Mouse (Mus musculus) midbrain, embryonic 16.5 days (tissue): ENCODE measurements around the gene Tmem14c. TPM values are rescaled to one million over a fixed set of nuclear protein-coding genes. Genes with fewer than 3 reads are reported as not detected.

Source experiments
- ATAC-seq: fragments of 200-750 bp; cut with Nextera tagmentation; 2 replicates; pipeline ENCODE4 v1.8.0; 2017; ENCODE audit warnings: moderate TSS enrichment
- H3K27ac ChIP-seq: fragments of 300-500 bp; sonication (generic); 2 replicates; pipeline ENCODE4 v1.5.1; 2014; ENCODE audit warnings: mild to moderate bottlenecking, low read length, mixed read lengths
- H3K27me3 ChIP-seq: fragments of 300-500 bp; sonication (generic); 2 replicates; pipeline ENCODE4 v1.6.1; 2014; ENCODE audit warnings: low read depth, low read length, mixed read lengths; ENCODE audit not compliant: control insufficient read depth, insufficient read depth
- H3K36me3 ChIP-seq: fragments of 300-500 bp; sonication (generic); 2 replicates; pipeline ENCODE4 v1.6.1; 2014; ENCODE audit warnings: mild to moderate bottlenecking, low read length, moderate library complexity, mixed read lengths; ENCODE audit not compliant: control insufficient read depth, insufficient read depth
- H3K4me1 ChIP-seq: fragments of 300-500 bp; sonication (generic); 2 replicates; pipeline ENCODE4 v1.6.1; 2014; ENCODE audit warnings: mild to moderate bottlenecking, low read length, mixed read lengths; ENCODE audit not compliant: control insufficient read depth, insufficient read depth
- H3K4me2 ChIP-seq: fragments of 300-500 bp; sonication (generic); 2 replicates; pipeline ENCODE4 v1.6.1; 2014; ENCODE audit warnings: mild to moderate bottlenecking, low read length, mixed read lengths
- H3K4me3 ChIP-seq: fragments of 300-500 bp; sonication (generic); 2 replicates; pipeline ENCODE4 v1.5.1; 2014; ENCODE audit warnings: low read depth, mild to moderate bottlenecking, low read length, moderate library complexity, mixed read lengths
- H3K9ac ChIP-seq: fragments of 300-500 bp; sonication (generic); 2 replicates; pipeline ENCODE4 v1.6.1; 2014; ENCODE audit warnings: low read depth, low read length, mixed read lengths
- H3K9me3 ChIP-seq: fragments of 300-500 bp; sonication (generic); replicated peaks from 2 replicates; pipeline ENCODE4 v1.6.1; 2014; ENCODE audit warnings: mild to moderate bottlenecking, low read length, mixed read lengths; ENCODE audit not compliant: control insufficient read depth, poor library complexity, severe bottlenecking
- WGBS: fragments of 180-500 bp; shearing (Covaris S2); extraction: QIAGEN DNeasy Blood & Tissue Kit; methylation state at CpG from one replicate; pipeline ENCODE4 v1.1.7; 2014; 5-methylcytosine and 5-hydroxymethylcytosine counted together
- polyA plus RNA-seq: library from polyadenylated mRNA; unstranded; fragments of >200 nt; fragmentation: Nextera tagmentation; extraction: Ambion mirVana; gene quantifications from 2 replicates; pipeline ENCODE4 v1.2.1, GENCODE M21; 2015

Gene Tmem14c
- polyA plus RNA-seq, 1 experiment from 2014 or later = 117 TPM

GRCm38 (mm10) chr13:41067618-41068017 is 51.5 kb downstream of the Tmem14c start:
- Histone ChIP-seq H3K4me2 (no peak overlapping the region), H3K4me1 (no peaks in the 10 kb centered on the region), H3K36me3 (no peaks in the 10 kb centered on the region), H3K27me3 (no peaks in the 10 kb centered on the region), H3K27ac (no peak overlapping the region), H3K4me3 (no peak overlapping the region), H3K9ac (no peak overlapping the region), H3K9me3 (no peaks in the 10 kb centered on the region)
- no peak for ATAC-seq
- 96% methylated on average over 4 of the region's 4 CpGs for WGBS

- H3K4me1 ChIP-seq = no peaks in the 10 kb centered on the region
- no peak for ATAC-seq
- H3K9me3 ChIP-seq = no peaks in the 10 kb centered on the region
- H3K27ac ChIP-seq = no peak overlapping the region
- 90% methylated on average over 11 of the region's 11 CpGs for WGBS
- H3K36me3 ChIP-seq = no peaks in the 10 kb centered on the region
- peaks cover 3% of the 10 kb centered on the region for H3K27me3 ChIP-seq
- H3K9ac ChIP-seq = no peak overlapping the region
- no peak overlapping the region for H3K4me2 ChIP-seq
- H3K4me3 ChIP-seq = no peak overlapping the region
These were observed 55.5 kb downstream of the Tmem14c start for GRCm38 (mm10) chr13:41071617-41072016.

Other genes with a start within 250 kb of the Tmem14c start
- 4.0 TPM in 2 replicates for gene Gcnt2, start 156.5 kb upstream of the Tmem14c start, polyA plus RNA-seq
- gene Pak1ip1, start 15.3 kb upstream of the Tmem14c start, polyA plus RNA-seq = 53.9 and 64.8 TPM in 2 replicates
- gene Mak, start 63.4 kb downstream of the Tmem14c start, polyA plus RNA-seq = 2.7 TPM in 2 replicates
- not detected in 2 replicates for gene Gcm2, start 94.7 kb downstream of the Tmem14c start, polyA plus RNA-seq
- gene Sycp2l, start 98.0 kb downstream of the Tmem14c start, polyA plus RNA-seq = 0.07 TPM in 1 of 2 replicates, not detected in the other
- 40.9 and 42.3 TPM in 2 replicates for gene Elovl2, start 204.1 kb downstream of the Tmem14c start, polyA plus RNA-seq
- 25.9 and 27.2 TPM in 2 replicates for gene Smim13, start 233.6 kb downstream of the Tmem14c start, polyA plus RNA-seq